Mouse (Mus musculus): ENCODE measurements around the gene Kif5a. TPM values are rescaled to one million over a fixed set of nuclear protein-coding genes. Genes with fewer than 3 reads are reported as not detected.
A peak's percentile ranks its signal among the peaks of the same experiment; 100 is the strongest.

The Kif5a gene
- polyA plus RNA-seq, 1 experiment, result 0.29 TPM

DNA sequence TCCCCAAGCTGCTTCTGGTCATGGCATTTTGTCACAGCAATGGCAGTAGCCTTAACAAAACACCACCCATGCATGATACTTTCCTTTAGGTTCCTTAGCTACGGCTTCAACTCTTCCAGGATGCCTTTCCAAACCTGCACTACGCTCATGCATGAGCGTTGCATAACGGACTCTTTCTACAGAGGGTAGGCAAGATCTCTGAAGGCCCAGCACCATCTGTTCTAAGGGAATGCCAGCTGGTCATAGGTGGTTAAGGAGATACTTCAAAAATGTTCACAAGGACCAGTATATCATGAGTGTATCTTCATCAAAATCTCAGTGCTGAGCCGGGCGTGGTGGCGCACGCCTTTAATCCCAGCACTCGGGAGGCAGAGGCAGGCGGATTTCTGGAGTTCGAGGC, 46.7 kb downstream of the Kif5a start:
- no peak for TF ChIP-seq MYOD1 (IDR thresholded peaks at IDR 0.05; ENCODE audit: control insufficient read depth, insufficient read length, low read depth)
- no peak for TF ChIP-seq FOSL1 (IDR thresholded peaks at IDR 0.05; ENCODE audit: insufficient read depth, low read length, poor library complexity, severe bottlenecking)
- TF ChIP-seq MYOG (IDR thresholded peaks at IDR 0.05; ENCODE audit: control insufficient read depth, extremely low read depth, insufficient read length), result no peak
- TF ChIP-seq CTCF (IDR thresholded peaks at IDR 0.05; ENCODE audit: control insufficient read depth, insufficient read depth, insufficient read length), result no peak
- TF ChIP-seq CEBPB (IDR thresholded peaks at IDR 0.05; ENCODE audit: low read depth), result no peak
- no peak for TF ChIP-seq MAX (IDR thresholded peaks at IDR 0.05)
- no peak for TF ChIP-seq USF1 (IDR thresholded peaks at IDR 0.05; ENCODE audit: low read depth)
- Histone ChIP-seq H3K79me3 (ENCODE audit: low read depth) (no peaks in the 10 kb centered on the region), H3K36me3 (ENCODE audit: control insufficient read depth, insufficient read depth) (no peaks in the 10 kb centered on the region), H3K79me2 (ENCODE audit: control insufficient read depth, insufficient read depth) (no peaks in the 10 kb centered on the region), H3K4me3 (ENCODE audit: insufficient read depth, poor library complexity, severe bottlenecking) (no peak overlapping the region), H3ac (ENCODE audit: control insufficient read depth, insufficient read length, low read depth) (no peak overlapping the region), H3K27me3 (ENCODE audit: control insufficient read depth, insufficient read depth, insufficient read length) (no peaks in the 10 kb centered on the region)

DNA sequence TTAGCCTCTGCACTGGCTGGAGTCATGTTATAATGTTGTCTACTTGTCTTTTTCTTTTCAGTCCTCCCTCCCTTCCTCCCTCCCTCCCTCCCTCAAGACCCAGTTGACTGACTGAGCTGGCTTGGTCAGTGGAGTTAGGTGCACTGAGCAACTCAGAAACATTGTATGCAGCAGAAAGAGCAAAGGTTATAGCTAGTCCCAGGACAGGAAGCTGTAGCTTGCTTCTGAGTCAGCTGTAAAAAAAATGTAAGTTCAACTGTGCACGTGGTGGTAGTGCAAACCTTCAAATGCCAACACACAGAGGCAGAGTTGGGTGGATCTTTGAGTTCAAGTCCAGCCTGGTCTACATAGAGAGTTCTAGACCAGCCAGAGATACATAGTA, 48.7 kb downstream of the Kif5a start:
- Histone ChIP-seq H3K27me3 (ENCODE audit: control insufficient read depth, insufficient read depth, insufficient read length) (no peaks in the 10 kb centered on the region), H3K79me2 (ENCODE audit: control insufficient read depth, insufficient read depth) (peaks cover 18% of the 10 kb centered on the region), H3K79me3 (ENCODE audit: low read depth) (no peaks in the 10 kb centered on the region), H3K4me3 (ENCODE audit: insufficient read depth, poor library complexity, severe bottlenecking) (no peak overlapping the region), H3K36me3 (ENCODE audit: control insufficient read depth, insufficient read depth) (no peaks in the 10 kb centered on the region), H3ac (ENCODE audit: control insufficient read depth, insufficient read length, low read depth) (no peak overlapping the region)
- TF ChIP-seq USF1 (IDR thresholded peaks at IDR 0.05; ENCODE audit: low read depth) (no peak), MAX (IDR thresholded peaks at IDR 0.05) (no peak), MYOG (IDR thresholded peaks at IDR 0.05; ENCODE audit: control insufficient read depth, extremely low read depth, insufficient read length) (no peak)

DNA sequence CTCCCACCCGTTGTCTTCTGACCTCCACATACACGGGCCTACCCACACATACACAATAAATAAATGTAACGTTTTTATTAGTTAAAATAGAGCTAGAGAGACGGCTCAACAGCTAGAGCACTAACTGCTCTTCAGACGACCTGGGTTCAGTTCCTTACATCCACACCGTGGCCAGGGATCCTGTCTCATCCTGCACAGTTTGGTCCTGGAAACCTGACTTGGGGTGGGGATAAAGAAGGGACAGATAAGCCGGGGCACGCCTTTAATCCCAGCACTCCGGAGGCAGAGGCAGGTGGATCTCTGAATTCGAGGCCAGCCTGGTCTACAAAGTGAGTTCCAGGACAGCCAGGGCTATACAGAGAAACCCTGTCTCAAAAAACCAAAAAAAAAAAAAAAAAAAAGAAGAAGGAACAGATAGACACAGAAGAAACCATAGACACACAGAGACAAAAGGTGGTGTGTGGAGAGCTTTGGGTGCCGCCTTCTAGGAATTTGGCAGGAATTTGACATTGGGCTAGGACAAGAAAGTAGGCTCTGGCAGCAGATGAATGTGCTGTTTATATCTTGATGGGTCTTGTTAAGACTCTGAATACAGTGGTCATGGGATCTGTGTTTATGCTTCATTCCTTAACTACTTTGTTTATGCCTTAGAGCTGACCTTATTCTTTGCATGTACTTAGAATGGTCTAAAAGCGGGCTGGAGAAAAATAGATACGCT, 49.3 kb downstream of the Kif5a start:
- Histone ChIP-seq H3K27me3 (ENCODE audit: control insufficient read depth, insufficient read depth, insufficient read length) (no peaks in the 10 kb centered on the region), H3K79me3 (ENCODE audit: low read depth) (peaks cover 2% of the 10 kb centered on the region), H3K4me3 (ENCODE audit: insufficient read depth, poor library complexity, severe bottlenecking) (no peak overlapping the region), H3ac (ENCODE audit: control insufficient read depth, insufficient read length, low read depth) (no peak overlapping the region), H3K79me2 (ENCODE audit: control insufficient read depth, insufficient read depth) (peaks cover 24% of the 10 kb centered on the region), H3K36me3 (ENCODE audit: control insufficient read depth, insufficient read depth) (no peaks in the 10 kb centered on the region)
- no peak for TF ChIP-seq MAX (IDR thresholded peaks at IDR 0.05)
- TF ChIP-seq MYOD1 (IDR thresholded peaks at IDR 0.05; ENCODE audit: control insufficient read depth, insufficient read length, low read depth), result no peak
- TF ChIP-seq MYOG (IDR thresholded peaks at IDR 0.05; ENCODE audit: control insufficient read depth, extremely low read depth, insufficient read length), result no peak
- TF ChIP-seq CEBPB (IDR thresholded peaks at IDR 0.05; ENCODE audit: low read depth), result no peak
- TF ChIP-seq FOSL1 (IDR thresholded peaks at IDR 0.05; ENCODE audit: insufficient read depth, low read length, poor library complexity, severe bottlenecking), result no peak

DNA sequence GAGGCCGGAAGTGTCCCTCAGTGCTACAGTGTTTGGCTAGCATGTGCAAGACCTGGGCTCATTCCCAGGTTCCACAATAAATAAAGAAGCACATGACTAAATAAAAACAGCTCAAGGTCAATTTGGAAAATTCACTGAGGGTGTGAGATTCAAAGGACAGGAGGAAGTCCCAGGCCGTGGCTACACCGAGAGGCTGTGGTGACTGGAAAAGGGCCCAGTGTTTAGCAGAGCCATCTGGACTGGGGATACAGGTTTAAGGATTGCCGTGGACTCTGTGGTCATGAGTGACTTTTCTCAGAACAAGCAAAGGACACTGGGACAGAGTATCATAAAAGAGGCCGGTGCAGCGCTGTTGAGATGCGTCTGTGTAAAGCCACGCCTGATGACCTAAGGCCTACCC, 49.9 kb downstream of the Kif5a start:
- Histone ChIP-seq H3ac (ENCODE audit: control insufficient read depth, insufficient read length, low read depth) (no peak overlapping the region), H3K79me2 (ENCODE audit: control insufficient read depth, insufficient read depth) (peaks cover 25% of the 10 kb centered on the region), H3K27me3 (ENCODE audit: control insufficient read depth, insufficient read depth, insufficient read length) (no peaks in the 10 kb centered on the region), H3K4me3 (ENCODE audit: insufficient read depth, poor library complexity, severe bottlenecking) (no peak overlapping the region), H3K79me3 (ENCODE audit: low read depth) (peaks cover 2% of the 10 kb centered on the region), H3K36me3 (ENCODE audit: control insufficient read depth, insufficient read depth) (peaks cover 6% of the 10 kb centered on the region)
- no peak for TF ChIP-seq MYOG (IDR thresholded peaks at IDR 0.05; ENCODE audit: control insufficient read depth, extremely low read depth, insufficient read length)

DNA sequence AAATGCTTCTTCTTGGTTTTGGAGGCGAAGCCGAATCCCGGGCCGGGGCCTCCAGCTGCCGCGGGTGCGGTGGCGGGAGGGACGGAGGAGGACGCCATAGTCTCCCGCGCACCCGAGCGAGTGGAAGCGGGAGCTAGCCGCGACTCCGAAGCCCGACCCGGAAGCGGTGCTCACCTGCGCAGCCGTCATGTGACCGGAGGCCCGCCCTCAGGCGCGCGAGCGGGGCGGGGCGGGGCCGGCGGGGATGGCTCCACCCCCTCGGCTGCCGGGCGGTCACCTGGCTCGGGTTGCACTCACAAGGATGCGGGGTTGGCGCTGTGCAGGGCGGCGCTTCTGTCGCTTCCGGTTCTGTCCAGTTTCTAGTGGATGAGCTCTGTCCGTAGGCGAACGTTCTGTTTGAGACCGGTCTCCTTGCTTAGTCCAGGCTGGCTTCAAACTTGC, 51.7 kb downstream of the Kif5a start, which contains the start of gene Pip4k2c:
Gene Pip4k2c, minus strand, starts transcription at position 172 of the 441 bp plus-strand sequence.
- H3K27me3 ChIP-seq (ENCODE audit: control insufficient read depth, insufficient read depth, insufficient read length), result no peaks in the 10 kb centered on the region
- H3ac ChIP-seq (ENCODE audit: control insufficient read depth, insufficient read length, low read depth), result peak within 1 kb of the TSS; percentile 59
- H3K79me2 ChIP-seq (ENCODE audit: control insufficient read depth, insufficient read depth), result peaks cover 25% of the 10 kb centered on the region
- peak within 1 kb of the TSS; percentile 84 for H3K4me3 ChIP-seq (ENCODE audit: insufficient read depth, poor library complexity, severe bottlenecking)
- H3K36me3 ChIP-seq (ENCODE audit: control insufficient read depth, insufficient read depth), result peaks cover 18% of the 10 kb centered on the region
- TF ChIP-seq MYOD1 (IDR thresholded peaks at IDR 0.05; ENCODE audit: control insufficient read depth, insufficient read length, low read depth), result no peak
- TF ChIP-seq MYOG (IDR thresholded peaks at IDR 0.05; ENCODE audit: control insufficient read depth, extremely low read depth, insufficient read length), result no peak
- TF ChIP-seq CEBPB (IDR thresholded peaks at IDR 0.05; ENCODE audit: low read depth), result no peak
- TF ChIP-seq FOSL1 (IDR thresholded peaks at IDR 0.05; ENCODE audit: insufficient read depth, low read length, poor library complexity, severe bottlenecking), result no peak
- TF ChIP-seq CTCF (IDR thresholded peaks at IDR 0.05; ENCODE audit: control insufficient read depth, insufficient read depth, insufficient read length), result no peak
- no peak for TF ChIP-seq MAX (IDR thresholded peaks at IDR 0.05)
- peak; percentile 90 for TF ChIP-seq USF1 (IDR thresholded peaks at IDR 0.05; ENCODE audit: low read depth)
- H3K79me3 ChIP-seq (ENCODE audit: low read depth), result peaks cover 2% of the 10 kb centered on the region

DNA sequence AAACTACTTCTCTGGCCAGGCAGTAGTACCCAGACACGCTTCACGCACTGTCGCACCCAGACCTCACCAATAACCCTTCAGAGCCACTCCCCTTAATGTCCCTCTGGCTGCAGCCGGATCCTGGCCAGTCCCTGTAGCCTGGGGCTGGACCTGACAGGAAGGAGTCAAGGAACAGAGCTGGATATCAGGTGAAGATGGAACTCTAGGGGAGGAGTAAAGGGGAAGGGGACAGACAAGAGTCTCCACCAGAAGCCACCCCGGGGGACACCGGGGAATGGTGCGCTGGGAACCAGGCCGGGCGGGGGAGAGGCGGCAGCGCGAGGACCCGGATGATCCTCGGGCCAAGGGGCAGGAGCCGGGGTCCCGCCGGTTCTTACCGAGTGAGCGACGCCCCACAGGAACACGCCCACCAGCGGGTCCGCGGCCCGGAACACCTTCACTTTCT, 52.2 kb downstream of the Kif5a start:
- TF ChIP-seq FOSL1 (IDR thresholded peaks at IDR 0.05; ENCODE audit: insufficient read depth, low read length, poor library complexity, severe bottlenecking), result no peak
- no peak for TF ChIP-seq MYOG (IDR thresholded peaks at IDR 0.05; ENCODE audit: control insufficient read depth, extremely low read depth, insufficient read length)
- no peak for TF ChIP-seq USF1 (IDR thresholded peaks at IDR 0.05; ENCODE audit: low read depth)
- TF ChIP-seq CEBPB (IDR thresholded peaks at IDR 0.05; ENCODE audit: low read depth), result no peak
- TF ChIP-seq MYOD1 (IDR thresholded peaks at IDR 0.05; ENCODE audit: control insufficient read depth, insufficient read length, low read depth), result no peak
- no peak for TF ChIP-seq MAX (IDR thresholded peaks at IDR 0.05)
- no peak for TF ChIP-seq CTCF (IDR thresholded peaks at IDR 0.05; ENCODE audit: control insufficient read depth, insufficient read depth, insufficient read length)
- H3K79me3 ChIP-seq (ENCODE audit: low read depth), result peaks cover 2% of the 10 kb centered on the region
- H3K36me3 ChIP-seq (ENCODE audit: control insufficient read depth, insufficient read depth), result peaks cover 23% of the 10 kb centered on the region
- no peaks in the 10 kb centered on the region for H3K27me3 ChIP-seq (ENCODE audit: control insufficient read depth, insufficient read depth, insufficient read length)
- peak overlapping the region; percentile 84 for H3K4me3 ChIP-seq (ENCODE audit: insufficient read depth, poor library complexity, severe bottlenecking)
- peaks cover 25% of the 10 kb centered on the region for H3K79me2 ChIP-seq (ENCODE audit: control insufficient read depth, insufficient read depth)
- H3ac ChIP-seq (ENCODE audit: control insufficient read depth, insufficient read length, low read depth), result peak overlapping the region; percentile 59

Measured in C2C12 (cell line).